Mouse (Mus musculus): ENCODE data around the gene Glyctk. TPM values are rescaled to one million over a fixed set of nuclear protein-coding genes. Genes with fewer than 3 reads are reported as not detected.

Glyctk gene
- polyA plus RNA-seq (2015; fragmentation: Nextera tagmentation; extraction: Ambion mirVana) = 3.1 and 3.5 TPM in 2 replicates

- Histone ChIP-seq H3K36me3 (ENCODE audit: control insufficient read depth, insufficient read depth, low read length) (no peaks in the 10 kb centered on the region), H3K27me3 (ENCODE audit: control insufficient read depth, insufficient read depth, low read length) (peaks cover 3% of the 10 kb centered on the region; the same call in 1 of the 2 replicates), H3K4me3 (replicated peaks; ENCODE audit: low read length) (no peak within 1 kb of the TSS), H3K9ac (ENCODE audit: low read length) (no peak within 1 kb of the TSS), H3K4me2 (ENCODE audit: low read depth, low read length) (no peak within 1 kb of the TSS), H3K27ac (ENCODE audit: low read length) (no peak within 1 kb of the TSS), H3K4me1 (ENCODE audit: control insufficient read depth, insufficient read depth, low read length) (no peaks in the 10 kb centered on the region; the same call in 1 of the 2 replicates), H3K9me3 (replicated peaks; ENCODE audit: control insufficient read depth, low read length) (no peaks in the 10 kb centered on the region)
- no peak for ATAC-seq (ENCODE audit: insufficient read depth, low FRiP score)
- WGBS = 65% methylated on average over 6 of the region's 6 CpGs
These were observed at the start of gene Glyctk for GRCm38 (mm10) chr9:106158037-106158491. Glyctk (minus strand) TSS chr9:106158138.

- Histone ChIP-seq H3K36me3 (ENCODE audit: control insufficient read depth, insufficient read depth, low read length) (no peaks in the 10 kb centered on the region), H3K4me1 (ENCODE audit: control insufficient read depth, insufficient read depth, low read length) (peaks cover 17% of the 10 kb centered on the region), H3K27me3 (ENCODE audit: control insufficient read depth, insufficient read depth, low read length) (no peaks in the 10 kb centered on the region), H3K27ac (ENCODE audit: low read length) (no peak overlapping the region), H3K9me3 (replicated peaks; ENCODE audit: control insufficient read depth, low read length) (no peaks in the 10 kb centered on the region), H3K4me3 (replicated peaks; ENCODE audit: low read length) (no peak overlapping the region), H3K9ac (ENCODE audit: low read length) (no peak overlapping the region), H3K4me2 (ENCODE audit: low read depth, low read length) (no peak overlapping the region)
- ATAC-seq (ENCODE audit: insufficient read depth, low FRiP score) = no peak
- 81% methylated on average over 2 of the region's 2 CpGs for WGBS
These were observed 48.6 kb upstream of the Glyctk start for GRCm38 (mm10) chr9:106206515-106206914.

GRCm38 (mm10) chr9:106205713-106206290 is 47.9 kb upstream of the Glyctk start:
- no peaks in the 10 kb centered on the region for H3K36me3 ChIP-seq (ENCODE audit: control insufficient read depth, insufficient read depth, low read length)
- no peak overlapping the region for H3K4me2 ChIP-seq (ENCODE audit: low read depth, low read length)
- H3K4me3 ChIP-seq (replicated peaks; ENCODE audit: low read length) = no peak overlapping the region
- H3K9ac ChIP-seq (ENCODE audit: low read length) = no peak overlapping the region
- H3K9me3 ChIP-seq (replicated peaks; ENCODE audit: control insufficient read depth, low read length) = no peaks in the 10 kb centered on the region
- H3K27me3 ChIP-seq (ENCODE audit: control insufficient read depth, insufficient read depth, low read length) = no peaks in the 10 kb centered on the region
- H3K4me1 ChIP-seq (ENCODE audit: control insufficient read depth, insufficient read depth, low read length) = peaks cover 16% of the 10 kb centered on the region
- no peak overlapping the region for H3K27ac ChIP-seq (ENCODE audit: low read length)
- ATAC-seq (ENCODE audit: insufficient read depth, low FRiP score) = no peak
- 70% methylated on average over 7 of the region's 7 CpGs for WGBS

- peak overlapping the region; percentile 30; the same call in 1 of the 2 replicates for H3K27ac ChIP-seq (ENCODE audit: low read length)
- H3K9ac ChIP-seq (ENCODE audit: low read length) = peak overlapping the region; percentile 76
- ATAC-seq (ENCODE audit: insufficient read depth, low FRiP score) = no peak
- WGBS = 64% methylated on average over 7 of the region's 7 CpGs
- H3K36me3 ChIP-seq (ENCODE audit: control insufficient read depth, insufficient read depth, low read length) = no peaks in the 10 kb centered on the region
- H3K4me1 ChIP-seq (ENCODE audit: control insufficient read depth, insufficient read depth, low read length) = peaks cover 22% of the 10 kb centered on the region
- peak overlapping the region; percentile 57 for H3K4me2 ChIP-seq (ENCODE audit: low read depth, low read length)
- peak overlapping the region; percentile 62 for H3K4me3 ChIP-seq (replicated peaks; ENCODE audit: low read length)
- H3K9me3 ChIP-seq (replicated peaks; ENCODE audit: control insufficient read depth, low read length) = no peaks in the 10 kb centered on the region
- H3K27me3 ChIP-seq (ENCODE audit: control insufficient read depth, insufficient read depth, low read length) = no peaks in the 10 kb centered on the region
These were observed 46.3 kb upstream of the Glyctk start for GRCm38 (mm10) chr9:106203990-106204851.

GRCm38 (mm10) chr9:106202819-106203636 is 45.1 kb upstream of the Glyctk start, which contains the start of gene Twf2:
Twf2 (plus strand) TSS chr9:106203108.
- Histone ChIP-seq H3K4me3 (replicated peaks; ENCODE audit: low read length) (peak within 1 kb of the TSS; percentile 62), H3K9me3 (replicated peaks; ENCODE audit: control insufficient read depth, low read length) (no peaks in the 10 kb centered on the region), H3K36me3 (ENCODE audit: control insufficient read depth, insufficient read depth, low read length) (no peaks in the 10 kb centered on the region), H3K27me3 (ENCODE audit: control insufficient read depth, insufficient read depth, low read length) (no peaks in the 10 kb centered on the region), H3K4me1 (ENCODE audit: control insufficient read depth, insufficient read depth, low read length) (peaks cover 23% of the 10 kb centered on the region), H3K4me2 (ENCODE audit: low read depth, low read length) (peak within 1 kb of the TSS; percentile 57), H3K27ac (ENCODE audit: low read length) (peak within 1 kb of the TSS; percentile 59), H3K9ac (ENCODE audit: low read length) (peak within 1 kb of the TSS; percentile 76)
- WGBS = 2% methylated on average over 61 of the region's 61 CpGs
- ATAC-seq (ENCODE audit: insufficient read depth, low FRiP score) = peak; percentile 91

GRCm38 (mm10) chr9:106201895-106202294 is 44.0 kb upstream of the Glyctk start:
- peak overlapping the region; percentile 50 for H3K4me2 ChIP-seq (ENCODE audit: low read depth, low read length)
- no peak overlapping the region for H3K27ac ChIP-seq (ENCODE audit: low read length)
- no peaks in the 10 kb centered on the region for H3K36me3 ChIP-seq (ENCODE audit: control insufficient read depth, insufficient read depth, low read length)
- WGBS = 86% methylated on average over 3 of the region's 3 CpGs
- no peak overlapping the region for H3K4me3 ChIP-seq (replicated peaks; ENCODE audit: low read length)
- peaks cover 28% of the 10 kb centered on the region for H3K4me1 ChIP-seq (ENCODE audit: control insufficient read depth, insufficient read depth, low read length)
- no peaks in the 10 kb centered on the region for H3K27me3 ChIP-seq (ENCODE audit: control insufficient read depth, insufficient read depth, low read length)
- H3K9me3 ChIP-seq (replicated peaks; ENCODE audit: control insufficient read depth, low read length) = no peaks in the 10 kb centered on the region
- no peak for ATAC-seq (ENCODE audit: insufficient read depth, low FRiP score)
- H3K9ac ChIP-seq (ENCODE audit: low read length) = peak overlapping the region; percentile 69; the same call in 1 of the 2 replicates

- Histone ChIP-seq H3K9ac (ENCODE audit: low read length) (peak within 1 kb of the TSS; percentile 84), H3K27me3 (ENCODE audit: control insufficient read depth, insufficient read depth, low read length) (no peaks in the 10 kb centered on the region), H3K36me3 (ENCODE audit: control insufficient read depth, insufficient read depth, low read length) (no peaks in the 10 kb centered on the region), H3K4me1 (ENCODE audit: control insufficient read depth, insufficient read depth, low read length) (peaks cover 27% of the 10 kb centered on the region), H3K4me2 (ENCODE audit: low read depth, low read length) (peak within 1 kb of the TSS; percentile 75), H3K4me3 (replicated peaks; ENCODE audit: low read length) (peak within 1 kb of the TSS; percentile 66), H3K27ac (ENCODE audit: low read length) (peak within 1 kb of the TSS; percentile 46), H3K9me3 (replicated peaks; ENCODE audit: control insufficient read depth, low read length) (no peaks in the 10 kb centered on the region)
- WGBS = 51% methylated on average over 18 of the region's 18 CpGs
- no peak for ATAC-seq (ENCODE audit: insufficient read depth, low FRiP score)
These were observed 41.8 kb upstream of the Glyctk start, which contains the start of gene Ppm1m for GRCm38 (mm10) chr9:106199535-106200272. Ppm1m (minus strand) TSS chr9:106199746.

- H3K36me3 ChIP-seq (ENCODE audit: control insufficient read depth, insufficient read depth, low read length) = no peaks in the 10 kb centered on the region
- H3K4me2 ChIP-seq (ENCODE audit: low read depth, low read length) = peak overlapping the region; percentile 75
- H3K9me3 ChIP-seq (replicated peaks; ENCODE audit: control insufficient read depth, low read length) = no peaks in the 10 kb centered on the region
- peaks cover 20% of the 10 kb centered on the region for H3K4me1 ChIP-seq (ENCODE audit: control insufficient read depth, insufficient read depth, low read length)
- peak; percentile 51 for ATAC-seq (ENCODE audit: insufficient read depth, low FRiP score)
- H3K4me3 ChIP-seq (replicated peaks; ENCODE audit: low read length) = peak overlapping the region; percentile 66
- peak overlapping the region; percentile 46 for H3K27ac ChIP-seq (ENCODE audit: low read length)
- peak overlapping the region; percentile 84 for H3K9ac ChIP-seq (ENCODE audit: low read length)
- WGBS = under 1% methylated on average over 51 of the region's 51 CpGs
- no peaks in the 10 kb centered on the region for H3K27me3 ChIP-seq (ENCODE audit: control insufficient read depth, insufficient read depth, low read length)
These were observed 41.1 kb upstream of the Glyctk start for GRCm38 (mm10) chr9:106198962-106199458.
